Mouse (Mus musculus): ENCODE results near the gene Fam69a. TPM values are rescaled to one million over a fixed set of nuclear protein-coding genes. Genes with fewer than 3 reads are reported as not detected.
A peak's percentile ranks its signal among the peaks of the same experiment; 100 is the strongest.
"Not testable (repeated sequence)": the region's sequence is repeated elsewhere in the genome, so short reads cannot be mapped to it uniquely, and the experiment has no call there.

Fam69a gene
- polyA plus RNA-seq (2014; fragmentation: Nextera tagmentation; extraction: Ambion mirVana) = 24.5 and 25.0 TPM in 2 replicates

GRCm38 (mm10) chr5:107986967-107987834 is at the start of gene Fam69a:
Fam69a (minus strand) TSS chr5:107987085.
- Histone ChIP-seq H3K4me1 (replicated peaks; ENCODE audit: control insufficient read depth, insufficient read depth, low read length) (peaks cover 6% of the 10 kb centered on the region; the same call in 1 of the 2 replicates), H3K27me3 (replicated peaks; ENCODE audit: control insufficient read depth, insufficient read depth, low read length) (no peaks in the 10 kb centered on the region), H3K4me2 (ENCODE audit: low read length) (peak within 1 kb of the TSS; percentile 63), H3K36me3 (ENCODE audit: control insufficient read depth, insufficient read depth, low read length) (no peaks in the 10 kb centered on the region), H3K27ac (ENCODE audit: low read depth) (peak within 1 kb of the TSS; percentile 87), H3K4me3 (ENCODE audit: low read depth, low read length) (peak within 1 kb of the TSS; percentile 66), H3K9ac (ENCODE audit: low read length) (peak within 1 kb of the TSS; percentile 69), H3K9me3 (ENCODE audit: control insufficient read depth, low read length) (no peaks in the 10 kb centered on the region)
- DNase-seq (ENCODE audit: low spot score) (peak; percentile 93), ATAC-seq (replicated peaks; ENCODE audit: low FRiP score, low TSS enrichment, low read depth) (peak; percentile 93)
- WGBS = under 1% methylated on average over 64 of the region's 91 CpGs

GRCm38 (mm10) chr5:108035523-108035922 is 48.6 kb upstream of the Fam69a start:
- no peak overlapping the region for H3K9ac ChIP-seq (ENCODE audit: low read length)
- no peaks in the 10 kb centered on the region for H3K36me3 ChIP-seq (ENCODE audit: control insufficient read depth, insufficient read depth, low read length)
- H3K27me3 ChIP-seq (replicated peaks; ENCODE audit: control insufficient read depth, insufficient read depth, low read length) = no peaks in the 10 kb centered on the region
- WGBS = 16% methylated on average over 2 of the region's 2 CpGs
- ATAC-seq (replicated peaks; ENCODE audit: low FRiP score, low TSS enrichment, low read depth) (no peak), DNase-seq (ENCODE audit: low spot score) (no peak)
- no peaks in the 10 kb centered on the region for H3K4me1 ChIP-seq (replicated peaks; ENCODE audit: control insufficient read depth, insufficient read depth, low read length)
- no peaks in the 10 kb centered on the region for H3K9me3 ChIP-seq (ENCODE audit: control insufficient read depth, low read length)
- H3K27ac ChIP-seq (ENCODE audit: low read depth) = no peak overlapping the region
- H3K4me3 ChIP-seq (ENCODE audit: low read depth, low read length) = no peak overlapping the region
- H3K4me2 ChIP-seq (ENCODE audit: low read length) = no peak overlapping the region

GRCm38 (mm10) chr5:108034194-108034593 is 47.3 kb upstream of the Fam69a start:
- Histone ChIP-seq H3K27ac (ENCODE audit: low read depth) (no peak overlapping the region), H3K9me3 (ENCODE audit: control insufficient read depth, low read length) (no peaks in the 10 kb centered on the region), H3K36me3 (ENCODE audit: control insufficient read depth, insufficient read depth, low read length) (no peaks in the 10 kb centered on the region), H3K4me1 (replicated peaks; ENCODE audit: control insufficient read depth, insufficient read depth, low read length) (no peaks in the 10 kb centered on the region), H3K27me3 (replicated peaks; ENCODE audit: control insufficient read depth, insufficient read depth, low read length) (no peaks in the 10 kb centered on the region), H3K4me2 (ENCODE audit: low read length) (no peak overlapping the region), H3K9ac (ENCODE audit: low read length) (no peak overlapping the region), H3K4me3 (ENCODE audit: low read depth, low read length) (no peak overlapping the region)
- WGBS = 37% methylated on average over 4 of the region's 4 CpGs
- DNase-seq (ENCODE audit: low spot score) (no peak), ATAC-seq (replicated peaks; ENCODE audit: low FRiP score, low TSS enrichment, low read depth) (peak; percentile 50; the same call in 1 of the 2 replicates)

- H3K27ac ChIP-seq (ENCODE audit: low read depth) = no peak overlapping the region
- ATAC-seq (replicated peaks; ENCODE audit: low FRiP score, low TSS enrichment, low read depth) = no peak
- no peak overlapping the region for H3K4me2 ChIP-seq (ENCODE audit: low read length)
- DNase-seq (ENCODE audit: low spot score) = no peak
- H3K9ac ChIP-seq (ENCODE audit: low read length) = no peak overlapping the region
- no peaks in the 10 kb centered on the region for H3K36me3 ChIP-seq (ENCODE audit: control insufficient read depth, insufficient read depth, low read length)
- WGBS = 98% methylated on average over 4 of the region's 4 CpGs
- H3K4me1 ChIP-seq (replicated peaks; ENCODE audit: control insufficient read depth, insufficient read depth, low read length) = no peaks in the 10 kb centered on the region
- H3K4me3 ChIP-seq (ENCODE audit: low read depth, low read length) = no peak overlapping the region
- H3K9me3 ChIP-seq (ENCODE audit: control insufficient read depth, low read length) = no peaks in the 10 kb centered on the region
- H3K27me3 ChIP-seq (replicated peaks; ENCODE audit: control insufficient read depth, insufficient read depth, low read length) = no peaks in the 10 kb centered on the region
These were observed 44.4 kb upstream of the Fam69a start for GRCm38 (mm10) chr5:108031267-108031666.

GRCm38 (mm10) chr5:108029968-108030367 is 43.1 kb upstream of the Fam69a start:
- H3K36me3 ChIP-seq (ENCODE audit: control insufficient read depth, insufficient read depth, low read length) = no peaks in the 10 kb centered on the region
- DNase-seq (ENCODE audit: low spot score) = no peak
- no peak overlapping the region for H3K4me3 ChIP-seq (ENCODE audit: low read depth, low read length)
- H3K27me3 ChIP-seq (replicated peaks; ENCODE audit: control insufficient read depth, insufficient read depth, low read length) = no peaks in the 10 kb centered on the region
- no peak overlapping the region for H3K27ac ChIP-seq (ENCODE audit: low read depth)
- no peak overlapping the region for H3K4me2 ChIP-seq (ENCODE audit: low read length)
- H3K4me1 ChIP-seq (replicated peaks; ENCODE audit: control insufficient read depth, insufficient read depth, low read length) = no peaks in the 10 kb centered on the region
- no peak overlapping the region for H3K9ac ChIP-seq (ENCODE audit: low read length)
- no peaks in the 10 kb centered on the region for H3K9me3 ChIP-seq (ENCODE audit: control insufficient read depth, low read length)
- ATAC-seq (replicated peaks; ENCODE audit: low FRiP score, low TSS enrichment, low read depth) = no peak
- WGBS = 86% methylated on average over 2 of the region's 2 CpGs

GRCm38 (mm10) chr5:108028797-108029536 is 42.1 kb upstream of the Fam69a start:
- not testable (repeated sequence) for H3K9me3 ChIP-seq (ENCODE audit: control insufficient read depth, low read length); H3K36me3 ChIP-seq (ENCODE audit: control insufficient read depth, insufficient read depth, low read length); ATAC-seq (replicated peaks; ENCODE audit: low FRiP score, low TSS enrichment, low read depth); H3K27ac ChIP-seq (ENCODE audit: low read depth); DNase-seq (ENCODE audit: low spot score); H3K4me3 ChIP-seq (ENCODE audit: low read depth, low read length); H3K4me1 ChIP-seq (replicated peaks; ENCODE audit: control insufficient read depth, insufficient read depth, low read length); H3K4me2 ChIP-seq (ENCODE audit: low read length); H3K9ac ChIP-seq (ENCODE audit: low read length); H3K27me3 ChIP-seq (replicated peaks; ENCODE audit: control insufficient read depth, insufficient read depth, low read length)
- 89% methylated on average over 7 of the region's 7 CpGs for WGBS

GRCm38 (mm10) chr5:108028230-108028629 is 41.3 kb upstream of the Fam69a start:
- 86% methylated on average over 4 of the region's 4 CpGs for WGBS
- H3K36me3 ChIP-seq (ENCODE audit: control insufficient read depth, insufficient read depth, low read length) = no peaks in the 10 kb centered on the region

GRCm38 (mm10) chr5:108021346-108021745 is 34.5 kb upstream of the Fam69a start:
- Histone ChIP-seq H3K27ac (ENCODE audit: low read depth) (no peak overlapping the region), H3K4me2 (ENCODE audit: low read length) (no peak overlapping the region), H3K36me3 (ENCODE audit: control insufficient read depth, insufficient read depth, low read length) (no peaks in the 10 kb centered on the region), H3K27me3 (replicated peaks; ENCODE audit: control insufficient read depth, insufficient read depth, low read length) (no peaks in the 10 kb centered on the region), H3K9me3 (ENCODE audit: control insufficient read depth, low read length) (no peaks in the 10 kb centered on the region), H3K4me3 (ENCODE audit: low read depth, low read length) (no peak overlapping the region), H3K9ac (ENCODE audit: low read length) (no peak overlapping the region), H3K4me1 (replicated peaks; ENCODE audit: control insufficient read depth, insufficient read depth, low read length) (no peaks in the 10 kb centered on the region)
- no peak for DNase-seq (ENCODE audit: low spot score)
- 64% methylated on average over 3 of the region's 3 CpGs for WGBS
- no peak for ATAC-seq (replicated peaks; ENCODE audit: low FRiP score, low TSS enrichment, low read depth)

More at GRCm38 (mm10) chr5:108028230-108028629, 41.3 kb upstream of the Fam69a start:
- H3K27ac ChIP-seq (ENCODE audit: low read depth) = no peak overlapping the region
- no peaks in the 10 kb centered on the region for H3K4me1 ChIP-seq (replicated peaks; ENCODE audit: control insufficient read depth, insufficient read depth, low read length)
- no peak overlapping the region for H3K9ac ChIP-seq (ENCODE audit: low read length)
- H3K9me3 ChIP-seq (ENCODE audit: control insufficient read depth, low read length) = no peaks in the 10 kb centered on the region
- no peak for DNase-seq (ENCODE audit: low spot score)
- H3K4me3 ChIP-seq (ENCODE audit: low read depth, low read length) = no peak overlapping the region
- no peak for ATAC-seq (replicated peaks; ENCODE audit: low FRiP score, low TSS enrichment, low read depth)
- H3K4me2 ChIP-seq (ENCODE audit: low read length) = no peak overlapping the region
- no peaks in the 10 kb centered on the region for H3K27me3 ChIP-seq (replicated peaks; ENCODE audit: control insufficient read depth, insufficient read depth, low read length)
